Mouse (Mus musculus): ENCODE data around the gene Ddx42. TPM values are rescaled to one million over a fixed set of nuclear protein-coding genes. Genes with fewer than 3 reads are reported as not detected.
"Not testable (repeated sequence)": the region's sequence is repeated elsewhere in the genome, so short reads cannot be mapped to it uniquely, and the experiment has no call there.

The Ddx42 gene
- 10 to 100 TPM; 64.8 to 69.6 (median 68.7) TPM for total RNA-seq (2022)

GRCm38 (mm10) chr11:106216730-106217490 lies at the start of gene Ddx42:
Gene Ddx42, plus strand, starts transcription at chr11:106216926.
- peak in 1 of 2 experiments; percentile 94 for DNase-seq (ENCODE audit: low spot score in 2 of 2)

GRCm38 (mm10) chr11:106167435-106167834 lies 49.3 kb upstream of the Ddx42 start:
- DNase-seq (ENCODE audit: low spot score in 2 of 2): no peak

DNA sequence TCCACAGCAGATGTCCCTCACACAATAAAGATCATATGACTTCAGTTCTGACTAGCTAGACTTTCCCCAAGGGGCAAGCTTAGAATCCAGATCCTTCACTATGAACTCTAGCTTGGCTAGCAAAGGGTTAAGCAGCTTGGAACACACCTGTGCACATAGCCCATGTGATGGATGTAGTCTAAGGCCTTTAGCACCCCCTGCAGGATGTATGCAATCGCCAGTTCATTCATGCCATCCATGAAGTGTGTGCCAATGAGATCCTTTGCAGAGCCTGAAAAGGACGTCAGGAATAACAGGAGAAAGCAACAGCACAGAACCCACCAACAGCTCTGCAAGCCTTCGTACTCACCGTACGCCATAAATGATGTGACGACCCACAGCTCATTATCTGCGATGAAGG lies 45.9 kb upstream of the Ddx42 start:
- DNase-seq (ENCODE audit: low spot score in 2 of 2): no peak

GRCm38 (mm10) chr11:106173228-106173627 lies 43.5 kb upstream of the Ddx42 start:
- DNase-seq (ENCODE audit: low spot score in 2 of 2): no peak

GRCm38 (mm10) chr11:106174372-106174771 lies 42.4 kb upstream of the Ddx42 start:
- DNase-seq (ENCODE audit: low spot score in 2 of 2): no peak

DNA sequence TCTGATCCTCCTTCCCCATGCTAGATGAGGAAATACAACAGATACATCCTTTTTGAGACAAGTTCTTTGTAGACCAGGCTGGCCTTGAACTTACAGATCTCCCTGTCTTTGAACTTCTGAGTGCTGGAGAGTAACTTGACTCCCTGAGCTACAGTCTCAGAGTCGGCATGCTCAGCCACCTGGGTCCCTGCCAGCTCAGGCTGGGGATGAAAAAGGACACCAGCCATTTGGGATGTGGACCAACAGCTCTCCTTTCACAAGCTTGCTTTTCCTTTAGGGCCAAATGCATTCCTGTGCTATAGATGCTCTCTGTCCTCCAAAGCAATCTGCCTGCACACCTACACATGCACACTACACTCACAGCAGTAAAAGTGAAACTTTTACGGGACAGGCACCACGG lies 41.6 kb upstream of the Ddx42 start:
- no peak for DNase-seq (ENCODE audit: low spot score in 2 of 2)

GRCm38 (mm10) chr11:106176372-106176771 lies 40.4 kb upstream of the Ddx42 start:
- DNase-seq (ENCODE audit: low spot score in 2 of 2): no peak

- DNase-seq (ENCODE audit: low spot score in 2 of 2): no peak
Measured at GRCm38 (mm10) chr11:106178036-106178782, 38.5 kb upstream of the Ddx42 start.

DNA sequence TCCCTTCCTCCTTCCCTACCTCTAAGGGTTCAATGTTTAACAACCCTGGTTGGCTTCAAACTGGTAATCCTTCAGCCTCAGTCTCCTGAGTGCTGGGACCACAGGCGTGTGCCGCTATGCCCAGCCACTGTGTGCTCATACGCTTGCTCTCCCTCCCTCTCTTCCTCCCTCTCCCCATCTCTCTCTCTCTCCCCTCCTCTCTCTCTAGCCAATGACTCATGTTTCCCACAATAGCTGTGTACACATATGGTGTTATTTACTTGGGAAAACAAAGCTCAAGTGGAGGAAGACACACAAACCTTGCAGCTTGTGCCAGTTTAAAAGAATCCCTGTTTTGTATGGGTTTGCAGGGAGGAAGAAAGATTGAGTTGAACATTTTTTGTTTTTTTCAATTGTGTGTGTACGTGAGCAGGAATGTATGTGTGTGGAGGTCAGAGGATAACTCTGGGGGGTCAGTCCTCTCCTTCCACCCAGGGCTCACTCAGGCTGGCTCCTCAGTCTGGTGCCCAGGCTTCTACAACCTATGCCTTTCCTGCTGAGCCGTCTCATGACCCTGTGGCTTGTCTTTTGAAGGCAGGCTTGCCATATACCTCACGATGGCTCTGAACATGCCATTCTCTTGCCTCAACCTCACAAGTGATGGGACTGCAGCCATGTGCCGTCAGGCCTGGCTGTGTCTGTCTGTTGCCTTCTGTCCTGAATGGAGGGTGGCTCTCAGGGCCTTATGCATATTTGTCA lies 36.8 kb upstream of the Ddx42 start:
- DNase-seq (ENCODE audit: low spot score in 2 of 2): peak in 1 of 2 experiments; percentile 65

GRCm38 (mm10) chr11:106180449-106180801 lies 36.3 kb upstream of the Ddx42 start:
- DNase-seq (ENCODE audit: low spot score in 2 of 2): no peak

- DNase-seq (ENCODE audit: low spot score in 2 of 2): no peak
Measured at GRCm38 (mm10) chr11:106187326-106187725, 29.4 kb upstream of the Ddx42 start.

- DNase-seq (ENCODE audit: low spot score in 2 of 2): no peak
Measured at GRCm38 (mm10) chr11:106191716-106192115, 25.0 kb upstream of the Ddx42 start.

DNA sequence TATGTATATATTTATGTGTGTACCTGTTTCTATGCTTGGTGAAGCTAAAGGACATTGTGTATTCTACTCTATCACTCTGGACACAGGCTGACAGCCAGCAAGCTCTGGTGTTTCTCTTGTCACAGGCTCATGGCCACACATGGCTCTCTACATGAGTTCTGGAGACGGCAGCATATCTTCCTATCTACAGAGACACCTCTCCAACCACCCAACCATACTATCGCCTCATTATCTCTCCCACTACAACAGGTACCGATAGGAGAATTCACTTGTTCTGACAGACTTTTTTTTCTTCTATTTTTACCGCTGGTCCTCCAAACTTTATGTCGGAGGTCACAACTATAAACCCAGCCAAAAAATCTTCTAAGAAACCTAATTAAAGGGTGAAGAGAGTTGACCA lies 24.5 kb upstream of the Ddx42 start:
- no peak for DNase-seq (ENCODE audit: low spot score in 2 of 2)

DNA sequence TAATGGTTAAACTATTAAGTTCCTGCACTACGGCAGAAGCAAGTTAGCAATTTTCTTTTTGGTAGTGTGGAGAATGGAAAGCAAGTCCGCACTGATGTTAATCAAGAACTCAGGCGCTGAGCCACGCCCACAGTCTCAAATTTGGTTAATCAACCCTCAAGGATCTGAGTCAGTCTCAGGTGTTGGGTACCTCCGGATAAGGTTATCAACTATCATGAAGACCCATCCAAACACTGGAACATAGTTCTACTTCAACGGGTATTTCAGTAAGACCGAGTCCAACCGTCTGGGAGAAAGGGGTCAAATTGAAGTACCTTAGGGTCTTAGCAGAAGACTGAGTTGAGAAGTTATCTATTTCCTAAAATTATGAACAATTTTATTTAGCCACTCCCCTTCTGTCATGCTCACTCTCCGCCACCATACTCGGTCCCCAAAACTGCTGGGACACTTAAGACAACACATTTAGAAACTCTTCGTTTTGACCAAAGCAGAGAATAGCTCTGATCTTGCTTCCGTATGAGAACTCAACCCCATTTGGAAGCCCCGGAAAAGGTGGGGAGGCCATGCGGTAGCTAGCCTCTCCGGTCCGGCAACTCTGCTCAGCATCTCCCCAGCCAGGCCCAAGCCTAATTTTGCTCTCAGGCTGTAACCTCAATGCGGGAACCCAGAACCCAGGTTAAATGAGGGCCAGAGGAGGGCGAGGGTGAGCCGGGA lies 23.9 kb upstream of the Ddx42 start:
- DNase-seq (ENCODE audit: low spot score in 2 of 2): peak in 1 of 2 experiments; percentile 12

GRCm38 (mm10) chr11:106193371-106194154 lies 23.2 kb upstream of the Ddx42 start:
- DNase-seq (ENCODE audit: low spot score in 2 of 2): peak; percentile 88 to 94

DNA sequence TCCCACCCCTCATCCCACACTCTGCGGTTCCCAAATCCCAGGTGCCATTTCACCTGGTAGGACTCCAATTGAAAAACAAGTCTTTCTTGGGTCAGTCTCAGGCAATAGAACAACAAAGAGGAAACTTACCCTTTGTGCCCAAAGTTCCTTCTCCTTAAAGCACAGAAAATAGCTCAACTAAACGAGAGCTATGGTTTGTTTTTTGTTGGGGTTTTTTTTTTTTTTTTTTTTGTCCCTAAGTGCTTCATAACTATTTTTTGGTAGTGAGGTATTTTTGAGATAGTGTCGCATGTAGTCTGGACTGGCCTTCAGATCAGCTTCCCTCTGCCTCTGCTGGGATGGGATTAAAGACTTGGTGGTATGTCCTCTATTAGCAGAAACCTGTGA lies 22.6 kb upstream of the Ddx42 start:
- no peak for DNase-seq (ENCODE audit: low spot score in 2 of 2)

DNA sequence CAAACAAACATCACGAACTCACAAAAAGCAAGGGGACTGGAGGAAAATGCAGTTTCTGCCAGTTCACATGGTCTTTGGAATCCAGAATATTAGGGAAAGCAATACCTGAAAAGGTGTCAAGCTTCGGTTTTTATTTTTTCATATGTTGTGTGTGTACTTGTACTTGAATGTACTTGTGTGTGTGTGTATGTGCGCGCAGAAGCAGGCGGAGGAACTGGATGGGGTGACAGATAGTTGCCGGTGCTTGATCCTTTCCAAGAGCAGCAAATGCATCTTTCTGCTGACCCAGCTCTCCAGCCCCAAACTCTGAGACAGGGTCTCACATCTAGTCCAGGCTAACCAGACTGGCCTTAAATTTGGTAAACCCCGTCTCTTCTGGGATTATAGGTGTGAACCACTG lies 21.8 kb upstream of the Ddx42 start:
- no peak for DNase-seq (ENCODE audit: low spot score in 2 of 2)

GRCm38 (mm10) chr11:106195341-106195740 lies 21.4 kb upstream of the Ddx42 start:
- DNase-seq (ENCODE audit: low spot score in 2 of 2): no peak

GRCm38 (mm10) chr11:106198277-106198676 lies 18.4 kb upstream of the Ddx42 start:
- no peak for DNase-seq (ENCODE audit: low spot score in 2 of 2)

GRCm38 (mm10) chr11:106199997-106200396 lies 16.7 kb upstream of the Ddx42 start:
- not testable (repeated sequence) for DNase-seq (ENCODE audit: low spot score in 2 of 2)

DNA sequence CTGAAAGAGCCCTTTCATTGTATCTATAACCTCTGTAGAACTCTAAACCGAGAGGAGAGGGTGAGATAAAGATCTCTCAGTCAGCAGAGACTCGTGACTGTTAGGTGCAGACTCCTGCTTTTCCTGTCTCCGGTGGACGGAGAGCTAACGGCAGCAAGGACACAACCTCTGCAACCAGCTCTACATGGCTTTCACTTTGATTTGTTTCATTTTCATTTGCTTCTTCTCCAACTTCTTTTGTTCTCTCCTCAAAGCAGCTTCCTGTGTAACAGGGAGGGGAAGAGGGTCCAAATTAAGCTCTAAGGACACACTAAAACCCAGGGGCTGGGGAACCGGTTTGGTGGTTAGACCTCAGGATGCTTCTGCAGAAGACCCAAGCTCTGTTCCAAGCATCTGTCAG lies 16.0 kb upstream of the Ddx42 start:
- DNase-seq (ENCODE audit: low spot score in 2 of 2): no peak

All from left cerebral cortex, adult 8-10 months (tissue).